Mouse (Mus musculus) myocyte (in vitro differentiated cells): Measurements from ENCODE around the gene Eed. TPM values are rescaled to one million over a fixed set of nuclear protein-coding genes. Genes with fewer than 3 reads are reported as not detected.

Source experiments
- H3K27me3 ChIP-seq: one replicate; pipeline ENCODE4 v1.6.1; 2011; ENCODE audit not compliant: control insufficient read depth, insufficient read depth, insufficient read length
- H3K36me3 ChIP-seq: one replicate; pipeline ENCODE4 v1.6.1; 2011; ENCODE audit not compliant: control insufficient read depth, insufficient read depth
- H3K4me2 ChIP-seq: one replicate; pipeline ENCODE4 v1.6.1; 2011; ENCODE audit warnings: low read depth, control low read depth
- H3K4me3 ChIP-seq: one replicate; pipeline ENCODE4 v1.5.1; 2011; ENCODE audit warnings: mild to moderate bottlenecking, control low read depth, moderate library complexity
- H3K79me2 ChIP-seq: one replicate; pipeline ENCODE4 v1.6.1; 2011; ENCODE audit not compliant: control insufficient read depth, insufficient read depth
- H3ac ChIP-seq: one replicate; pipeline ENCODE4 v1.6.1; 2011; ENCODE audit not compliant: control insufficient read depth, insufficient read length
- CEBPB ChIP-seq: IDR thresholded peaks from 2 replicates; pipeline ENCODE4 v1.6.1; 2011; ENCODE audit warnings: mild to moderate bottlenecking, moderate library complexity; ENCODE audit not compliant: poor library complexity, insufficient read depth, severe bottlenecking
- E2F4 ChIP-seq: IDR thresholded peaks from one replicate; pipeline ENCODE4 v1.6.1; 2011; ENCODE audit warnings: mild to moderate bottlenecking, control low read depth, moderate library complexity; ENCODE audit not compliant: insufficient read depth
- MAX ChIP-seq: IDR thresholded peaks from one replicate; pipeline ENCODE4 v1.6.1; 2011; ENCODE audit warnings: low read depth, mild to moderate bottlenecking, control low read depth
- MYOD1 ChIP-seq, 3 experiments: IDR thresholded peaks; one replicate each; pipeline ENCODE4 v1.6.1; 2011; ENCODE audit warnings: control low read depth in 2 of 3, low read depth in 2 of 3, mild to moderate bottlenecking in 2 of 3, moderate library complexity in 1 of 3; ENCODE audit not compliant: insufficient read length in 2 of 3, control insufficient read depth in 1 of 3
- MYOG ChIP-seq, 3 experiments: IDR thresholded peaks; one replicate each; pipeline ENCODE4 v1.6.1; 2011; ENCODE audit warnings: control low read depth in 2 of 3, low read depth in 2 of 3, mild to moderate bottlenecking in 2 of 3; ENCODE audit not compliant: insufficient read length in 2 of 3, control insufficient read depth in 1 of 3, insufficient read depth in 1 of 3
- POLR2A ChIP-seq: IDR thresholded peaks from one replicate; pipeline ENCODE4 v1.6.1; 2011; ENCODE audit warnings: low read depth, mild to moderate bottlenecking, control low read depth, moderate library complexity; ENCODE audit not compliant: insufficient read length
- POLR2AphosphoS2 ChIP-seq: IDR thresholded peaks from one replicate; pipeline ENCODE4 v1.6.1; 2011; ENCODE audit warnings: low read depth, control low read depth; ENCODE audit not compliant: insufficient read length
- REST ChIP-seq: IDR thresholded peaks from one replicate; pipeline ENCODE4 v1.6.1; 2011; ENCODE audit warnings: mild to moderate bottlenecking, control low read depth, moderate library complexity; ENCODE audit not compliant: insufficient read depth, insufficient read length
- SRF ChIP-seq: IDR thresholded peaks from one replicate; pipeline ENCODE4 v1.6.1; 2011; ENCODE audit warnings: low read depth; ENCODE audit not compliant: control insufficient read depth, insufficient read length
- TCF12 ChIP-seq: IDR thresholded peaks from one replicate; pipeline ENCODE4 v1.6.1; 2011; ENCODE audit warnings: mild to moderate bottlenecking, control low read depth; ENCODE audit not compliant: poor library complexity, insufficient read depth, severe bottlenecking
- TCF3 ChIP-seq: IDR thresholded peaks from one replicate; pipeline ENCODE4 v1.6.1; 2011; ENCODE audit warnings: low read depth, control low read depth; ENCODE audit not compliant: insufficient read length
- USF1 ChIP-seq: IDR thresholded peaks from one replicate; pipeline ENCODE4 v1.6.1; 2011; ENCODE audit warnings: low read depth, mild to moderate bottlenecking, control low read depth, moderate library complexity
- polyA plus RNA-seq: library from polyadenylated mRNA; unstranded; fragments of >200 nt; fragmentation: generic; extraction: Trizol; gene quantifications from one replicate; pipeline ENCODE4 v1.2.1, GENCODE M21; 2012; ENCODE audit warnings: missing spikeins

Gene Eed
- polyA plus RNA-seq, 1 experiment: 25.7 TPM

- peaks cover 63% of the 10 kb centered on the region for H3K79me2 ChIP-seq
- peaks cover 39% of the 10 kb centered on the region for H3K36me3 ChIP-seq
- TF ChIP-seq POLR2AphosphoS2: no peak
- H3K4me3 ChIP-seq: no peak overlapping the region
- no peaks in the 10 kb centered on the region for H3K27me3 ChIP-seq
- H3ac ChIP-seq: no peak overlapping the region
- no peak overlapping the region for H3K4me2 ChIP-seq
Observed at GRCm38 (mm10) chr7:89975571-89975970, 5.2 kb downstream of the Eed start.

GRCm38 (mm10) chr7:89967235-89967634 lies 13.5 kb downstream of the Eed start:
- no peak for TF ChIP-seq REST
- no peak for TF ChIP-seq POLR2A
- TF ChIP-seq POLR2AphosphoS2: no peak
- Histone ChIP-seq H3K27me3 (no peaks in the 10 kb centered on the region), H3K79me2 (peaks cover 11% of the 10 kb centered on the region), H3ac (no peak overlapping the region), H3K4me2 (no peak overlapping the region), H3K4me3 (no peak overlapping the region), H3K36me3 (peaks cover 46% of the 10 kb centered on the region)

- H3K4me2 ChIP-seq: no peak overlapping the region
- TF ChIP-seq SRF (no peak), TCF3 (no peak), POLR2AphosphoS2 (no peak), POLR2A (no peak), MYOD1 (IDR thresholded peaks at IDR 0.05; ENCODE audit: control insufficient read depth in 1 of 3, insufficient read length in 2 of 3, low read depth in 2 of 3) (no peak), E2F4 (no peak), MYOG (IDR thresholded peaks at IDR 0.05; ENCODE audit: control insufficient read depth in 1 of 3, insufficient read depth in 1 of 3, insufficient read length in 2 of 3, low read depth in 2 of 3) (no peak), TCF12 (no peak), CEBPB (no peak), MAX (no peak), USF1 (no peak), REST (no peak)
Observed at GRCm38 (mm10) chr7:89966771-89967170, 14.0 kb downstream of the Eed start.

GRCm38 (mm10) chr7:89963135-89963534 lies 17.6 kb downstream of the Eed start:
- Histone ChIP-seq H3K27me3 (no peaks in the 10 kb centered on the region), H3K4me2 (no peak overlapping the region), H3K4me3 (no peak overlapping the region), H3K36me3 (peaks cover 35% of the 10 kb centered on the region), H3K79me2 (no peaks in the 10 kb centered on the region), H3ac (no peak overlapping the region)
- TF ChIP-seq E2F4 (no peak), TCF12 (no peak), SRF (no peak), POLR2AphosphoS2 (no peak), MAX (no peak), POLR2A (no peak), USF1 (no peak), MYOG (IDR thresholded peaks at IDR 0.05; ENCODE audit: control insufficient read depth in 1 of 3, insufficient read depth in 1 of 3, insufficient read length in 2 of 3, low read depth in 2 of 3) (no peak)

More at GRCm38 (mm10) chr7:89966771-89967170, 14.0 kb downstream of the Eed start:
- Histone ChIP-seq H3ac (no peak overlapping the region), H3K36me3 (peaks cover 44% of the 10 kb centered on the region), H3K79me2 (peaks cover 10% of the 10 kb centered on the region), H3K4me3 (no peak overlapping the region), H3K27me3 (no peaks in the 10 kb centered on the region)

GRCm38 (mm10) chr7:89957300-89957699 lies 23.5 kb downstream of the Eed start:
- no peak overlapping the region for H3K4me2 ChIP-seq
- H3K27me3 ChIP-seq: no peaks in the 10 kb centered on the region
- H3K36me3 ChIP-seq: peaks cover 17% of the 10 kb centered on the region
- H3K79me2 ChIP-seq: no peaks in the 10 kb centered on the region
- no peak overlapping the region for H3ac ChIP-seq
- TF ChIP-seq E2F4 (no peak), CEBPB (no peak), TCF12 (no peak), TCF3 (no peak), MYOG (IDR thresholded peaks at IDR 0.05; ENCODE audit: control insufficient read depth in 1 of 3, insufficient read depth in 1 of 3, insufficient read length in 2 of 3, low read depth in 2 of 3) (no peak), SRF (no peak), REST (no peak)
- no peak overlapping the region for H3K4me3 ChIP-seq

GRCm38 (mm10) chr7:89954261-89954660 lies 26.5 kb downstream of the Eed start:
- Histone ChIP-seq H3K27me3 (no peaks in the 10 kb centered on the region), H3K36me3 (peaks cover 11% of the 10 kb centered on the region), H3K4me3 (no peak overlapping the region), H3ac (no peak overlapping the region), H3K79me2 (no peaks in the 10 kb centered on the region), H3K4me2 (no peak overlapping the region)
- TF ChIP-seq TCF12 (no peak), MYOG (IDR thresholded peaks at IDR 0.05; ENCODE audit: control insufficient read depth in 1 of 3, insufficient read depth in 1 of 3, insufficient read length in 2 of 3, low read depth in 2 of 3) (no peak), SRF (no peak), TCF3 (no peak), CEBPB (no peak), POLR2A (no peak), MAX (no peak), USF1 (no peak), MYOD1 (IDR thresholded peaks at IDR 0.05; ENCODE audit: control insufficient read depth in 1 of 3, insufficient read length in 2 of 3, low read depth in 2 of 3) (no peak), E2F4 (no peak)
